Mouse (Mus musculus) spleen, adult 2 months (tissue): ENCODE measurements at regions not wholly inside any gene's neighbourhood (a gene's known extent, or its start where the extent isn't known, plus 50 kb on each side); places are given as distances from the start of the nearest gene placed in this dataset.

Experiments
- CTCF ChIP-seq: fragments of 200-500 bp; IDR thresholded peaks from 2 replicates; pipeline ENCODE4 v1.5.1; 2011; ENCODE audit warnings: mild to moderate bottlenecking, inconsistent platforms; ENCODE audit not compliant: insufficient read depth, insufficient read length, insufficient replicate concordance; ENCODE audit errors: extremely low read depth
- POLR2A ChIP-seq: fragments of 200-500 bp; IDR thresholded peaks from 2 replicates; pipeline ENCODE4 v1.6.1; 2011; ENCODE audit warnings: low read depth, low read length, inconsistent platforms

DNA sequence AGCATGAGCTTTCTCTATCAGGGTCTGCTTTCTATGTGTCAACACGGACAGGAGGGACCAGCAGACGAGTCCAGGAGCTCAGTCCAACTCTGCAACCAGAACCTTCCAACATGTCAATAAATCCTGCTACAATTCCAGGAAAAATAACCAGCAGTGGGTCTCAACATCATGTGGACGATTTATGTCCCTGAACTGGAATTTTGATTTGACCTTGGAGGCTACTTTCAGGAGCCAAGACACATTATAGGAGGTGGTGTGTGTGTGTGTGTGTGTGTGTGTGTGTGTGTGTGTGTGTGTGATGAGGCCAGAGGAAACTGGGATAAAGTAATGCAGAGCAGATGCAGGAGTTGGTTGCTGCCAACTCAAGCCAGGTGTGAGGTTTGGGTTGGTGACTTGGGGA lies 107.8 kb downstream of the Edn3 start:
- TF ChIP-seq CTCF (no peak), POLR2A (no peak)
